Mouse (Mus musculus) hindbrain, embryonic 14.5 days (tissue): ENCODE measurements at regions not wholly inside any gene's neighbourhood (a gene's known extent, or its start where the extent isn't known, plus 50 kb on each side); places are given as distances from the start of the nearest gene placed in this dataset.
A peak's percentile ranks its signal among the peaks of the same experiment; 100 is the strongest.

Experiments
- ATAC-seq: fragments of 200-750 bp; cut with Nextera tagmentation; 2 replicates; pipeline ENCODE4 v1.8.0; 2017; ENCODE audit warnings: moderate number of reproducible peaks, mild to moderate bottlenecking, moderate TSS enrichment, moderate library complexity; ENCODE audit not compliant: low FRiP score
- DNase-seq: peaks from one replicate; pipeline ENCODE4 v3.0.0-alpha.2; 2015; ENCODE audit warnings: low spot score
- H3K27ac ChIP-seq: fragments of 300-500 bp; sonication (generic); 2 replicates; pipeline ENCODE4 v1.5.1; 2014; ENCODE audit warnings: mild to moderate bottlenecking, moderate library complexity
- H3K27me3 ChIP-seq: fragments of 300-500 bp; sonication (generic); 2 replicates; pipeline ENCODE4 v1.6.1; 2014; ENCODE audit warnings: mild to moderate bottlenecking, low read length, mixed read lengths; ENCODE audit not compliant: control insufficient read depth, insufficient read depth
- H3K36me3 ChIP-seq: fragments of 300-500 bp; sonication (generic); replicated peaks from 2 replicates; pipeline ENCODE4 v1.6.1; 2014; ENCODE audit not compliant: control insufficient read depth, insufficient read depth
- H3K4me1 ChIP-seq: fragments of 300-500 bp; sonication (generic); replicated peaks from 2 replicates; pipeline ENCODE4 v1.6.1; 2014; ENCODE audit warnings: antibody characterized with exemption, low read length, mixed read lengths; ENCODE audit not compliant: control insufficient read depth, insufficient read depth
- H3K4me2 ChIP-seq: fragments of 300-500 bp; sonication (generic); replicated peaks from 2 replicates; pipeline ENCODE4 v1.6.1; 2014; ENCODE audit warnings: mild to moderate bottlenecking, moderate library complexity
- H3K4me3 ChIP-seq: fragments of 300-500 bp; sonication (generic); replicated peaks from 2 replicates; pipeline ENCODE4 v1.5.1; 2014; ENCODE audit warnings: mild to moderate bottlenecking, low read length
- H3K9ac ChIP-seq: fragments of 300-500 bp; sonication (generic); 2 replicates; pipeline ENCODE4 v1.6.1; 2014
- H3K9me3 ChIP-seq: fragments of 300-500 bp; sonication (generic); 2 replicates; pipeline ENCODE4 v1.6.1; 2016; ENCODE audit warnings: low read length; ENCODE audit not compliant: control insufficient read depth
- WGBS: fragments of 180-500 bp; shearing (Covaris S2); extraction: QIAGEN DNeasy Blood & Tissue Kit; methylation state at CpG from one replicate; pipeline ENCODE4 v1.1.7; 2014; 5-methylcytosine and 5-hydroxymethylcytosine counted together

- whole genome bisulfite sequencing = 20% methylated on average over 3 of the region's 3 CpGs
- Histone ChIP-seq H3K27me3 (no peaks in the 10 kb centered on the region), H3K36me3 (no peaks in the 10 kb centered on the region), H3K4me2 (peak overlapping the region; percentile 51), H3K27ac (no peak overlapping the region), H3K4me1 (peaks cover 7% of the 10 kb centered on the region; the same call in 1 of the 2 replicates), H3K9me3 (no peaks in the 10 kb centered on the region), H3K9ac (0 out of 2 replicates have a peak overlapping the region, but pooled peaks have one; percentile 28), H3K4me3 (peak overlapping the region; percentile 17)
- peak; percentile 30 for DNase-seq
- ATAC-seq = no peak
Observed at GRCm38 (mm10) chr10:30979766-30980165, 137.2 kb upstream of the Hey2 start.

DNA sequence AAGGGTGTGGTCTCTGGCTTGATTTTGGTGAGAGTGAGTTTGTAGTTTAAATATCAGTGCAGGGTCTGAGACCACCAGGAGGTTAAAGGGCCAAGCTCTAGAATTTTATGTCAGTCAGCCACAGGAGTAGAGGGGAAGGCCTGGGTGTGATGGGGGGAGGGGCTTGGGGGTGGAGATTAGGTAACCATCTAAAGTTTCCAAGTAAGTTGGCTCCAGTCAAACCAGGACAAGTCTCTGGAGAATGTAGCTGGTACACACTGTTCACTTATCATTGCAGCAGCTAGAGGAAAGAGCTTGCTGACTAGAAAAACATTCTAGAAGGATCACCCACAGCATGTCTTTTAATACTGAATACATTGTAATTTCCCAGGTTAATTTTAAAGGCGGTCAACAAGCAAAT lies 123.6 kb upstream of the Hey2 start:
- DNase-seq (no peak), ATAC-seq (no peak)
- no peak overlapping the region for H3K27ac ChIP-seq
- H3K9ac ChIP-seq = no peak overlapping the region
- no peaks in the 10 kb centered on the region for H3K9me3 ChIP-seq
- no peaks in the 10 kb centered on the region for H3K4me1 ChIP-seq
- no peak overlapping the region for H3K4me3 ChIP-seq
- H3K27me3 ChIP-seq = no peaks in the 10 kb centered on the region
- 97% methylated on average over 1 of the region's 1 CpGs for WGBS
- H3K4me2 ChIP-seq = no peak overlapping the region
- no peaks in the 10 kb centered on the region for H3K36me3 ChIP-seq

DNA sequence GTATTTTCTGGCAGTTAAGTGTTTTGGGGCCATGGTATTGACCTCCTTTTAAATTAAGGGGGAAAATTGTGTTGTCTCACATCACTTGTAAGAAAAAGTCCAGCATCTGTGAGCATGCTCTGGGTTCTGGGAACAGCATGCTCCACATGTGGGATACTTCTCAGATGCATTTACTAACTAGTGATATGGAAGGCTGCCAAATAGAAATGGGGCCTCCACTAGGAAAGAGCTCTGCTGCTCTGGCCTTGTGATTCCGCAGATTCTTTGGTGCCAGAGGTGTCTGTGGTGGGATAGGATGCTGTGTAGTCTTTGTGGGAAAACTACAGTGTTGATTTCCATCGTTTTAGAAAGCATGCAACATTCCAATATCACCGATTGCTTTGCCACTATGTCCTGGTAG lies 111.2 kb upstream of the Hey2 start:
- H3K27ac ChIP-seq = no peak overlapping the region
- WGBS = 81% methylated on average over 3 of the region's 3 CpGs
- no peaks in the 10 kb centered on the region for H3K4me1 ChIP-seq
- H3K4me3 ChIP-seq = no peak overlapping the region
- no peak overlapping the region for H3K9ac ChIP-seq
- H3K4me2 ChIP-seq = no peak overlapping the region
- no peaks in the 10 kb centered on the region for H3K27me3 ChIP-seq
- no peaks in the 10 kb centered on the region for H3K36me3 ChIP-seq
- ATAC-seq = no peak
- no peaks in the 10 kb centered on the region for H3K9me3 ChIP-seq
- DNase-seq = no peak

DNA sequence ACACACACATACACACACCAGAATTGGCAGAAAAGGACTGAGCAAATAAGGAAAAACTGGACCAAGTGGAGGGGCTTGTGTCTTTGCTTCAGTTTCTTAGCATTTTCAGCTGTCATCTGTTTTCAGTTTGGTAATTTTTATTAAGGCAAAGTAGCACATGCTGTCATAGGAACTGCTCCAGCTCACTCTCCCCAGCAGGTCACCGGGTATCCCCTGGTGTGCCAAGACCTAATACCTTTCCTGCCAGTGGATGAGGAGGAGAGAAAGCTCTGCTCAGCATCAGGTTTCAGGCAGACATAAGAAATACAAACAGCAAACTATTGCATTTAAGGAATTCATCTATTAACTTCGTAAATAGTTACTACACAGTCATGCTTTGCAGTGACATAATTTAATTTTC lies 109.8 kb upstream of the Hey2 start:
- Histone ChIP-seq H3K9ac (no peak overlapping the region), H3K4me2 (no peak overlapping the region), H3K36me3 (no peaks in the 10 kb centered on the region), H3K27me3 (no peaks in the 10 kb centered on the region), H3K4me1 (no peaks in the 10 kb centered on the region), H3K4me3 (no peak overlapping the region), H3K27ac (no peak overlapping the region), H3K9me3 (no peaks in the 10 kb centered on the region)
- 72% methylated on average over 2 of the region's 2 CpGs for WGBS
- ATAC-seq (no peak), DNase-seq (no peak)

DNA sequence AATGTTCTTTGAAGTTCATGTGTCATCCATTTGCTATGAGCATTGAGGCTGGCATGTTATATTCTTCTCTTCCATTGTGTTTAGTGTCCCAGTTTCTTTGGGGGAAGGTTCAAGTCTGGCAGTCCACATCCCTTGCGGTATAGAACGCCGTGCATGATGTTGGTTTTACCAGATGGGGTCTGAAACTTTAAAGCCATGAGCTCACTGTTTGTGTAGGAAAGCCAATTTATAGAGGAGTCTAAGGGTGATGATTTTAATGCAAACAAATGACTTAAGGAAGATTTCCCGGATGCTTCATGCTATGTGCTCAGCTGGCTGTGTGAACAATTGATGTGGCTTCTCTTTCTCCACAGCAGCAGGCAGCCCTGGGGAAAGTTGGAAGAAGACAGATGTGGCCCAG lies 104.0 kb upstream of the Hey2 start:
- DNase-seq (no peak), ATAC-seq (no peak)
- 87% methylated on average over 4 of the region's 4 CpGs for WGBS

GRCm38 (mm10) chr10:30918322-30918988 lies 75.9 kb upstream of the Hey2 start:
- Histone ChIP-seq H3K36me3 (no peaks in the 10 kb centered on the region), H3K4me2 (no peak overlapping the region), H3K9ac (no peak overlapping the region), H3K4me3 (no peak overlapping the region), H3K27ac (no peak overlapping the region), H3K27me3 (no peaks in the 10 kb centered on the region), H3K4me1 (no peaks in the 10 kb centered on the region), H3K9me3 (no peaks in the 10 kb centered on the region)
- WGBS = 95% methylated on average over 3 of the region's 3 CpGs
- ATAC-seq = no peak
- DNase-seq = no peak

More for the DNA sequence above, 104.0 kb upstream of the Hey2 start:
- Histone ChIP-seq H3K4me1 (no peaks in the 10 kb centered on the region), H3K4me3 (no peak overlapping the region), H3K36me3 (no peaks in the 10 kb centered on the region), H3K27me3 (no peaks in the 10 kb centered on the region), H3K27ac (no peak overlapping the region), H3K4me2 (no peak overlapping the region), H3K9ac (no peak overlapping the region), H3K9me3 (no peaks in the 10 kb centered on the region)

GRCm38 (mm10) chr10:30893771-30894170 lies 51.2 kb upstream of the Hey2 start:
- DNase-seq (no peak), ATAC-seq (no peak)
- no peak overlapping the region for H3K4me3 ChIP-seq
- no peak overlapping the region for H3K27ac ChIP-seq
- H3K9ac ChIP-seq = no peak overlapping the region
- no peaks in the 10 kb centered on the region for H3K4me1 ChIP-seq
- no peak overlapping the region for H3K4me2 ChIP-seq
- no peaks in the 10 kb centered on the region for H3K27me3 ChIP-seq
- H3K9me3 ChIP-seq = no peaks in the 10 kb centered on the region
- WGBS = 54% methylated on average over 3 of the region's 3 CpGs
- H3K36me3 ChIP-seq = no peaks in the 10 kb centered on the region
